Mouse (Mus musculus): ENCODE measurements around the gene Clstn1. TPM values are rescaled to one million over a fixed set of nuclear protein-coding genes. Genes with fewer than 3 reads are reported as not detected.

Gene Clstn1
- polyA plus RNA-seq (2016; fragmentation: Nextera tagmentation; extraction: Ambion mirVana), result 133 and 138 TPM in 2 replicates

DNA sequence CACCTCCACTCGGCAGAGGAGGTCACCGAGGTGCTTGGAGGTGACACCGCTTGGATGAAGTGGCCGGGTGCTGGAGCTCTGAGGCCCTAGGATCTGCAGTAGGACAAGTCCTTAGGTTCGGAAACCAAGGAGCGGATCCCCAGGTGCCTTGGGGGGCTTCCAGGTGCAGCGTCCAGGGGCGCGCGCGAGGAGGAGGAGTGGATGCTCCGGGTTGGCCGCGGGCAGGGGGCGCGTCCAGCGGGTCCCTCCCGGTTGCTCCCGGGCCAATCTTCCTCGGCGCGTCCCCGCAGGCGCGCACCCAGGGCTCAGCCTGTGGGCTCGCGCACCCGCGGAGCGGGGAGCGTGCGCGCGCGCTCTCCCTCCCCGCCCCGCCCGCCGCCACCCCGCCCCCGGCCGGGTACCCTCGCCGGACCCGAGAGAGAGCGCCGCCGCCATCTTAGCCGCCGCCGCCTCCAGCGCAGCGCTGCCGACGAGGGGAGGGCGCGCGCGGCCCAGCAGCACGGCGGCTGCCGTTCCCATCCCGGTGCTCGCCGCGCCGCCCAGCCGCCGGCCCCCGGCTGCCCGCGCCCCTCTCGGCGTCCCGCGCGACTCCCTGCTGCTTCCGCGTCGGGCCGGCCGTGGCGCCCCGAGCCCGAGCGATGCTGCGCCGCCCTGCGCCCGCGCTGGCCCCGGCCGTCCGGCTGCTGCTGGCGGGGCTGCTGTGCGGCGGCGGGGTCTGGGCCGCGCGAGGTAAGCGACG lies at the start of gene Clstn1:
Clstn1 (plus strand) TSS at position 425 of the 739 bp plus-strand sequence.
- Histone ChIP-seq H3K27ac (peak within 1 kb of the TSS; percentile 79), H3K4me2 (replicated peaks) (peak within 1 kb of the TSS; percentile 96), H3K36me3 (no peaks in the 10 kb centered on the region), H3K4me3 (peak within 1 kb of the TSS; percentile 93), H3K27me3 (replicated peaks) (peaks cover 3% of the 10 kb centered on the region; the same call in 1 of the 2 replicates), H3K4me1 (peaks cover 15% of the 10 kb centered on the region; the same call in 1 of the 2 replicates), H3K9me3 (no peaks in the 10 kb centered on the region), H3K9ac (peak within 1 kb of the TSS; percentile 94)
- ATAC-seq (ENCODE audit: low FRiP score, low read depth), result peak; percentile 80
- under 1% methylated on average over 62 of the region's 103 CpGs for WGBS

DNA sequence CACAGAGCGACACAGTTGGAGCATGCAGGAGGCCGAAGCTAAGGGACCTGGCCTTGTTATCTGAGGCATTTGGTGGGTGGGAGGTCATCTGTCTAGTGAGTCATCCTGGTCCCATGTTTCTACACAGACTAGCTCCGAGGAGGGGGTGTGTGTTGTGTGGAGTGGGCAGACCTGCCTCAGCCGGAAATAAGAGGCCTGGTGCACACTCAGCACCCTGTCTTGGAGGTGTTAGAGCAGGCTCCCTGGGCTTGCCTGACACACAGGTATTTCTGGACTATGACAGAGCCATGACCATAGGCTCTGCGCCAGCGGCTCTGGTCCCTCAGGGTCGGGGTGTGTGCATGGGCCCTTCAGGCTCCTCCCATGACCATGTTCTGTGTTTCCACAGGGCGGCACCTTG lies 46.8 kb upstream of the Clstn1 start:
- Histone ChIP-seq H3K36me3 (no peaks in the 10 kb centered on the region), H3K4me2 (replicated peaks) (no peak overlapping the region), H3K4me1 (peaks cover 4% of the 10 kb centered on the region; the same call in 1 of the 2 replicates), H3K9me3 (no peaks in the 10 kb centered on the region), H3K4me3 (no peak overlapping the region), H3K27me3 (replicated peaks) (no peaks in the 10 kb centered on the region), H3K9ac (no peak overlapping the region), H3K27ac (no peak overlapping the region)
- WGBS, result 86% methylated on average over 8 of the region's 8 CpGs
- no peak for ATAC-seq (ENCODE audit: low FRiP score, low read depth)

DNA sequence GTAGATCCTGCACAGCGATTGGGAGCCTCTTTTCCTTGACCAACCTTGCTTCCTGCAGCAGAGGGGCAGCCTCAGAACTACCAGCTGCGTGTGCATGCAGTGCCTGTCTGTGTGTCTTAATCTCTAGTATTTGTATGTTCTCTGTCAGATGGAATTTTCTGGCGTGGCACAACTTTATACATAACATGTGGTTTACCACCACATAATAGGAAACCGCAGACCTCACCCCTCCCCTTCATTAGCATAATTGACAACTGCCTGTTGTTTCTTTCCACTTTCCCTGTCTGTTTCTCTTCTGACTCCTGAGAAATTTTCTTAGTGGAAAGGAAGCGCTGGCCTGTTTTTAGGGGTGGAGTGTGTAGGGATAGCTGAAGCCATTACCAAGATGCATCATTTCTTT lies 44.3 kb upstream of the Clstn1 start:
- H3K4me2 ChIP-seq (replicated peaks), result no peak overlapping the region
- H3K9ac ChIP-seq, result no peak overlapping the region
- H3K4me1 ChIP-seq, result peaks cover 4% of the 10 kb centered on the region; the same call in 1 of the 2 replicates
- no peak overlapping the region for H3K27ac ChIP-seq
- H3K9me3 ChIP-seq, result no peaks in the 10 kb centered on the region
- no peaks in the 10 kb centered on the region for H3K27me3 ChIP-seq (replicated peaks)
- ATAC-seq (ENCODE audit: low FRiP score, low read depth), result no peak
- WGBS, result 80% methylated on average over 5 of the region's 5 CpGs
- H3K36me3 ChIP-seq, result peaks cover 19% of the 10 kb centered on the region
- no peak overlapping the region for H3K4me3 ChIP-seq

DNA sequence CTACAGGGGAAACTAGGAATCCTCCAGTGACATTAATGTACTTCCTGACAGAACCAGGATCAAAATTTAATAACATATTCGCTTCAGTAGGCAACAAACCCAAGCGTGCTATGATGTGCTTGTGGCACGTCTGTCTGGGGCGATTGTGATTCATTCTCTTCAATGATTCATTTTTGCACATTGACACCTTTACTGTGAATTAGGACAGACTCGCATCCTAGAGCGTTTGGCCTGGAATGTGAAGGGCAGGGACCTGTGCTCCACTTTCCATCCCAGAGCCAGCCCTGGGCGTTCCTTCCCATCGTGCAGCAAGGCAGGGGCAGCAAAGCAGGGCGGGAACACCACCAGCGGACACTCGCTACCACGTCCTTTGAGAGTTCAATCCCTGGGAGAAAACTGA lies 43.8 kb upstream of the Clstn1 start:
- Histone ChIP-seq H3K27ac (no peak overlapping the region), H3K4me2 (replicated peaks) (no peak overlapping the region)
- no peak for ATAC-seq (ENCODE audit: low FRiP score, low read depth)

DNA sequence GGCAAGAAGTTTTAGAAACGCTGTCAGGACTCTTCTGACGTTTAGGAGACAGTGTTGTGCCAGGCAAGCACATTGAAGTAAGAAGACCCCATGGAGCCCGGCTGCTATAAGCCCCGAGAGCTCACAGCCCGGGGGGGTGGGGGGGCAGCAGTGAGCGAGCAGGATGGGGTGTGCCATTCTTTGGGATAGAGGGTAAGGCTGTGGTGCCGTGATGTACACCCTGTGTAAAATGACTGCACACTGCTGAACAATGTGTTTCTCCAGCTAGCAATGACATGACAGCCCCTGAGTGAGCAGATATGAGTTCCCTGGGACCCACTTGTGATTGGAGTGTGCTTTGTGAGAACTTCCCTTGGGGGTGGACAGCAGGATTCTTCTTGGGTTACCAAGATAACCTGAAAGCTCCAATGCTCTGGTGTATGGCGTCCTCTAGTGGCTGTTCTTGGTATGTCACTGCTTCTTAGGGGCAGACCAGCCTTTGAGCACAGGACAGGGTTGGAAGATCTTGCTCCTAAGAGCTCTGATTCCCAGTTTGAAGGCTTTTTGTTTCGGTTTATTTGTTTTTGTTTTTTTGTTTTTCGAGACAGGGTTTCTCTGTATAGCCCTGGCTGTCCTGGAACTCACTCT lies 43.2 kb upstream of the Clstn1 start:
- Histone ChIP-seq H3K4me1 (peaks cover 4% of the 10 kb centered on the region; the same call in 1 of the 2 replicates), H3K27me3 (replicated peaks) (no peaks in the 10 kb centered on the region), H3K27ac (no peak overlapping the region), H3K9me3 (no peaks in the 10 kb centered on the region), H3K4me3 (no peak overlapping the region), H3K9ac (no peak overlapping the region), H3K36me3 (peaks cover 20% of the 10 kb centered on the region), H3K4me2 (replicated peaks) (no peak overlapping the region)
- 49% methylated on average over 10 of the region's 10 CpGs for WGBS
- ATAC-seq (ENCODE audit: low FRiP score, low read depth), result 0 out of 2 replicates have a peak, but pooled peaks have one; percentile 13

More for the DNA sequence above, 43.8 kb upstream of the Clstn1 start:
- Histone ChIP-seq H3K9me3 (no peaks in the 10 kb centered on the region), H3K36me3 (peaks cover 20% of the 10 kb centered on the region), H3K9ac (no peak overlapping the region), H3K4me3 (no peak overlapping the region), H3K4me1 (peaks cover 4% of the 10 kb centered on the region; the same call in 1 of the 2 replicates), H3K27me3 (replicated peaks) (no peaks in the 10 kb centered on the region)
- WGBS, result 84% methylated on average over 12 of the region's 12 CpGs

DNA sequence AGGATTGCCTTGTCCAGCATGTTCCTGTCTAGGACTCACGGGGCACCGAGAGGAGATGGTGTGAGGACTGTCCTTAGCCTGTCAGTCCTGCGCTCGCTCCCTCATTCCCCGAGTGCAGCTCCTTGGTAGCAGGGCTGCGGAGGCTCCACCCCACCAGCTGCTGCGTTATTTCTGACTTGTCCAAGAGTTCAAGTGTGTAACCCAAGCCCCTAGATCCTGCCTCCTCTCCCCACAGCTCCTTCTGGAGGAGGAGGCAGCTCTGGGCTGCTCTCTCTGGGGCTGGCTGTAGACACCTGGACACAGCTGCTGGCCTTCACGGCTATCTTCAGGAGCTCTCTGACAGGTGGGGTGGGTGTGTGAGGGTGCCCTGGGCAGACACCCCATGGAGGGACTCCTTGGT lies 41.4 kb upstream of the Clstn1 start:
- Histone ChIP-seq H3K36me3 (peaks cover 20% of the 10 kb centered on the region), H3K4me2 (replicated peaks) (no peak overlapping the region), H3K9me3 (no peaks in the 10 kb centered on the region), H3K9ac (no peak overlapping the region), H3K4me3 (no peak overlapping the region), H3K4me1 (peaks cover 4% of the 10 kb centered on the region; the same call in 1 of the 2 replicates), H3K27me3 (replicated peaks) (no peaks in the 10 kb centered on the region), H3K27ac (no peak overlapping the region)
- no peak for ATAC-seq (ENCODE audit: low FRiP score, low read depth)
- 80% methylated on average over 8 of the region's 8 CpGs for WGBS

DNA sequence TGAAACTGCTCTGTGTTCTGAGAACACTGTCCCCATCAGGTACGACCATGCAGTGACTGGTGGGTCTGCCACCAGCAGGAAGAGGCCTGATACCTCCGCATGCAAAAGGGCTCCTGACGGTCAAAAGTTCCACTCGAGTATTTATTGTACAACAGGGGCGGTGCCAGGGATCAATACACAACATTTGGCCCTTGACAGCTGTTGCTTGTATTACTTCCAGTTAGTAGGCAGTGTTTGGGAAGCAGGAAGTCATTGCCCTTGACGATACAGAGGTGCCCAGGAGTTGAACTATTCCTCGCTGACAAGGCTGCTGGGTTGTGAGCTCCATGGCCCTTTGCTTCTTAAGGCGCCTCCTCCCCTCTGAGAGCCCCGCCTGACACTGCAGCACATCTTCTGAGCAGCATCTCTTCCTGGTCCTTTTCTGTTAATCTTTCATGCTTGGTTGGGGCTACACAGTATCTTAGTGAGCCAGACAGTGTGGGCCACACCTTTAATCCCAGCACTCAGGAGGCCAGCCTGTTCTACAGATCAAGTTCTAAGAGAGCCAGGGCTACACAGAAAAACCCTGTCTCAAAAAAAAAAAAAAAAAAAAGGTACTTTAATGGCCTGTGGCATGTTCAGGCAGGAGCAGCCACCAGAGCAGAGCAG lies 39.3 kb upstream of the Clstn1 start:
- Histone ChIP-seq H3K4me3 (no peak overlapping the region), H3K9me3 (no peaks in the 10 kb centered on the region), H3K9ac (no peak overlapping the region), H3K36me3 (peaks cover 20% of the 10 kb centered on the region), H3K4me2 (replicated peaks) (no peak overlapping the region), H3K4me1 (0 out of 2 replicates have a peak, but pooled peaks cover 4% of the 10 kb centered on the region), H3K27ac (no peak overlapping the region), H3K27me3 (replicated peaks) (no peaks in the 10 kb centered on the region)
- WGBS, result 87% methylated on average over 9 of the region's 9 CpGs
- no peak for ATAC-seq (ENCODE audit: low FRiP score, low read depth)

DNA sequence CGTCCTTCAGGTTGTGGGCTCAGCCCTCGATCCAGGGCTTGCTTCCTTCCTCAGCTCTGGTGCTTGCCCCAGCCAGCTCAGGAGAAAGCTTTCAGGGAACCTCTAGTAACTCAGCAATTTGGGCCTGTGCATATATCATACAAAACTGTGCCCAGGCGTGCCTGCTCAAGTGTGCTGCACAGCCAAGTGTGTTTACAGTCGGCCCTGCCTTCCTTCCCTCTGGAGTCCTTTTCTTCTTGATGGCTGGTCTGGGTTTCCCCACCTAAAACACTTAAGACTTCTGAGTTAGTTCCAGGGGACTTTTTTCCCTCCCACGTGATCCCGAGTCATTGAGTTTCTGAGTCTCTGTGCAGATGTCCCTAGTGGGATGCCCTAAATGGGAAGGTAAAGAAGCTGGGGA lies 38.7 kb upstream of the Clstn1 start:
- Histone ChIP-seq H3K4me3 (no peak overlapping the region), H3K4me2 (replicated peaks) (no peak overlapping the region), H3K9me3 (no peaks in the 10 kb centered on the region), H3K27me3 (replicated peaks) (no peaks in the 10 kb centered on the region), H3K9ac (no peak overlapping the region), H3K4me1 (0 out of 2 replicates have a peak, but pooled peaks cover 4% of the 10 kb centered on the region), H3K27ac (no peak overlapping the region), H3K36me3 (peaks cover 20% of the 10 kb centered on the region)
- 89% methylated on average over 6 of the region's 6 CpGs for WGBS
- no peak for ATAC-seq (ENCODE audit: low FRiP score, low read depth)

DNA sequence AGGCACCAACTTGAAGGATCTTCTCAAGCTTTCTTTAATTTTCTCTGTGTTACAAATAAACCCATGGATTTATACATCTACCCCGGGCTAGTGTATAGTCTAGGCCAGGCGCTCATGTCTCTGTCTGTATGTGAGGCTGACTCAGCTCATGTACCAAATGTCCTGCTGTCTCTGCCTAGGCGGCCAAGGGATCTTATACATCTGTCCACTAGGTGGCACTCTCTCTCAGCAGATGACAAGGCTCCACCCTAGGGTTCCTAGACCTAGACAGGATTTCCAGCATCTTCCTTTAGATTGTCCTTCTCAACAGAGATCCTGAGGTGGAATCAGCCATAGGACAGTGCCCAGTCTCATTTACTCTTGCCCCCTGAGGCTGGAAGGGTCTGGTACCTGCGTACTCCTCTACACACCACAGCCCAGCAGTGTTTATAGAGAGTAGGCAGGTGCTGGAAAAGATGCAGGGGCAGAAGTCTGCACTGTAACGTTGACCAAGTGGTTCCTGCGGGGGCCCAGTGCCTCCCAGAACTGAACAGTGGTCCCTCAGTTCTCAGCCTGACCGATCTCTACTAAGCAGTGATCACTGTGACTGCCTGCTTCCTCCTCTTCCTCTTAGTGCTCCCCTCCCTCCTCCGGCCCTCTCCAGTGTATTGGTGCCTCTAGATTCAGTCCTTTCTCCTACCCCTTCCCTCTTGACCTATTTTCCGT lies 36.9 kb upstream of the Clstn1 start:
- no peaks in the 10 kb centered on the region for H3K9me3 ChIP-seq
- ATAC-seq (ENCODE audit: low FRiP score, low read depth), result peak; percentile 74
- H3K27ac ChIP-seq, result no peak overlapping the region
- peaks cover 9% of the 10 kb centered on the region for H3K4me1 ChIP-seq
- no peak overlapping the region for H3K4me3 ChIP-seq
- no peaks in the 10 kb centered on the region for H3K27me3 ChIP-seq (replicated peaks)
- peaks cover 20% of the 10 kb centered on the region for H3K36me3 ChIP-seq
- no peak overlapping the region for H3K9ac ChIP-seq
- WGBS, result 65% methylated on average over 9 of the region's 9 CpGs
- H3K4me2 ChIP-seq (replicated peaks), result no peak overlapping the region

DNA sequence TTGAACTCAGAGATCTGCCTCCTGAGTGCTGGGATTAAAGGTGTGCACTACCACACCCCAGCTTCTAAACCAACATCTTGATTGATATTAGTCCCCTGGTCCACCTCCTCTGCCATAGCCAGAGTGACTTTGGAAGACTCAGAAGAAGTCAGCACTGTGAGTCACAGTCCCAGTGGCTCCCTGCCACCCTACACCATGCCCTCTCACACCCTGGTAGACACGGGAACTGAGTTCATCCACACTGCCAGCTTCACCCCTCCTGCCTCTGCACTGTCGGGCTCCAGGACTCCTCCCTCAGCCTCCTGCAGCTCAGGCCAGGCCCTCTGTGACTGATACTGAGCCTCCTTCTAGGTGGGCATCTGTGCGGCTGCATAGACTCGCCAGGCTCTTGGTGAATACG lies 35.4 kb upstream of the Clstn1 start:
- Histone ChIP-seq H3K27ac (no peak overlapping the region), H3K36me3 (peaks cover 12% of the 10 kb centered on the region), H3K4me2 (replicated peaks) (no peak overlapping the region), H3K4me3 (no peak overlapping the region), H3K9ac (no peak overlapping the region), H3K9me3 (no peaks in the 10 kb centered on the region), H3K27me3 (replicated peaks) (no peaks in the 10 kb centered on the region), H3K4me1 (peaks cover 11% of the 10 kb centered on the region)
- 86% methylated on average over 5 of the region's 5 CpGs for WGBS
- no peak for ATAC-seq (ENCODE audit: low FRiP score, low read depth)

DNA sequence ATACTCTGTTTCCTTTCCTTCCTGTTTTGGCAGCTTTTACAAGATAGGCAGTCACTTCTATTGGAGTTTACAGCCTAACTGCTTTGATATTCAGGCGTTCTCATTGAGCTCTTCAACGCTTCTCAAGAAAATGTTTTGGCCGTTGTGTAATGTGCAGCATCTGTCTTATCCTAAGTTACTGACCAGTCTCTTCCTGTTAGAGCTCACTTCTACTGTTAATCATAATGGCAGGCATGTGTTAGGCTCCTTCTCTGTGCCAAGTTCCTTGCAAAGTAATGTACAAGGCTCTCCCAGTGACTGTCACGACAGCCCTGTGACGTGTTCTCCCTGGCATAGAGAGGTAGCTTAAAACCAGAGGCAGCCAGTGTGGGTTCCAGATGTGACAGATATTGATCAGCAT lies 34.6 kb upstream of the Clstn1 start:
- Histone ChIP-seq H3K4me3 (no peak overlapping the region), H3K9me3 (no peaks in the 10 kb centered on the region), H3K36me3 (peaks cover 3% of the 10 kb centered on the region), H3K4me1 (peaks cover 11% of the 10 kb centered on the region), H3K27ac (no peak overlapping the region), H3K4me2 (replicated peaks) (no peak overlapping the region), H3K9ac (no peak overlapping the region), H3K27me3 (replicated peaks) (no peaks in the 10 kb centered on the region)
- no peak for ATAC-seq (ENCODE audit: low FRiP score, low read depth)
- 89% methylated on average over 5 of the region's 5 CpGs for WGBS

DNA sequence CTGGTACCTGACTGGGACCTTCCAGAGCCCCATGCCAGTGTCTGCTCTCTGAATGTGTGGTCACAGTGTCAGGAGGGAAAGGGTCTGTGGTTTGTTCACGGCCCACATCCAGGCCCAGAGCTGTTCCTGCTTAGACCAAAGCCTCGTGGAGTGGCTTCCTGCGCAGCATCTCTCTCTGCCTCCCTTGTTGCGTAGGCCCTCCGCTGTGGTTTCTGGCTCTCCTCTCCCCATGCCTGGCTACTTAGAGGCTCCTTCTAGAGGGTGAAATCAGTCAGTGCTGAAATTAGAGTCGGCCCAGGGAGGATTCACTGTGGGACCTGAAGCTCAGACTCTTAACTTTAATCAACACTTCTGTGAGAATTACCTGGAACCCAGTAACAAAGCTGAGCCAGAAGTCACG lies 32.4 kb upstream of the Clstn1 start:
- Histone ChIP-seq H3K9ac (0 out of 2 replicates have a peak overlapping the region, but pooled peaks have one; percentile 8), H3K9me3 (no peaks in the 10 kb centered on the region), H3K36me3 (no peaks in the 10 kb centered on the region; the same call in 1 of the 2 replicates), H3K27ac (no peak overlapping the region), H3K27me3 (replicated peaks) (no peaks in the 10 kb centered on the region), H3K4me3 (no peak overlapping the region), H3K4me1 (peaks cover 11% of the 10 kb centered on the region), H3K4me2 (replicated peaks) (no peak overlapping the region)
- WGBS, result 75% methylated on average over 7 of the region's 7 CpGs
- ATAC-seq (ENCODE audit: low FRiP score, low read depth), result no peak

Data from neural tube, embryonic 12.5 days (tissue).